Mouse (Mus musculus) thymus, adult 2 months (tissue): ENCODE results near the gene Irak3.

Experiments
- CTCF ChIP-seq: fragments of 200-500 bp; IDR thresholded peaks from 2 replicates; pipeline ENCODE4 v1.5.1; 2012; ENCODE audit warnings: mild to moderate bottlenecking, control low read depth, low read length, moderate library complexity, borderline replicate concordance; ENCODE audit not compliant: control insufficient read depth, poor library complexity, insufficient read depth; ENCODE audit errors: extremely low read depth
- POLR2A ChIP-seq: fragments of 200-500 bp; IDR thresholded peaks from 2 replicates; pipeline ENCODE4 v1.6.1; 2012; ENCODE audit warnings: mild to moderate bottlenecking, low read length, control low read depth, moderate library complexity; ENCODE audit not compliant: control insufficient read depth, poor library complexity, insufficient read depth; ENCODE audit errors: extremely low read depth

DNA sequence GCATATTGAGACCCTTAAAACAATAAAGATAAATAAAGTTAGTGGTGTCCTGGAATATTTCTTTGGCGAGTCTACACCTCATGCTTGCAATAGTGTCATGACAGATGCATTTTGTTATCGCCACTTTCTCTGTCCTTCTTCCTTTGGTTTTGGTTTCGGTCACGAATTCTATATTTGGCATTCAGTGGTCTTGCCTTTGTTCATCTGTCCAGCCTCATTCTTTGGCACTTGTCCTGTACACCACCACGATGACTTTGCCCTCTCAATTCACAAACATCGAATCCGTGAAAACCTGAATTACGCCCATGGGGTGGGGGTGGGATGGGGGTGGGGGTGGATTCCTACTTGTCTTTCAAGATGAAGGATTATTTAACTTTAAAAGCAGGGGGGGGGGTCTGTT lies 6.1 kb upstream of the Irak3 start:
- no peak for TF ChIP-seq POLR2A
- no peak for TF ChIP-seq CTCF
